Mouse (Mus musculus): ENCODE results near the gene Fbxw7.

The Fbxw7 gene

DNA sequence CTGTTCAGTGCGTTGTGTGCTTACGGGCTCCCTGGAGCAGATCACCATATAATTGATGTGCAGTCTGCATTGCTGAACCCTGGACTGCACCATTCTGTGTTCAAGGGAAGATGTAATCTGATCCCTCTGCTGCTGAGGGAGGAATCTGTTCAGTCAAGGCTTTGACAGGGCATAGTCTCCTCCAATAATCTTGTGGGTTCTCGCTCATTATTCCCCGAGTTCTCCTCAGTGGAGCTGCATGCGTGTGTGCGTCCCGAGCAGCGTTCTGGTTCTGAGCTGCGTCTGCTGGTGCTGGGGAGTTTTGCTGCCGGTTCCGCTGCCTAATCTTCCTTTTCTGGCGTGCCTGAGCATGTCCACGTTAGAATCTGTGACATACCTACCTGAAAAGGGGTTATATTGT lies 137.1 kb downstream of the Fbxw7 start:
- peak; percentile 49 for DNase-seq (ENCODE audit: low spot score)

GRCm38 (mm10) chr3:84952585-84953187 lies 137.6 kb downstream of the Fbxw7 start:
- no peak for DNase-seq (ENCODE audit: low spot score)

DNA sequence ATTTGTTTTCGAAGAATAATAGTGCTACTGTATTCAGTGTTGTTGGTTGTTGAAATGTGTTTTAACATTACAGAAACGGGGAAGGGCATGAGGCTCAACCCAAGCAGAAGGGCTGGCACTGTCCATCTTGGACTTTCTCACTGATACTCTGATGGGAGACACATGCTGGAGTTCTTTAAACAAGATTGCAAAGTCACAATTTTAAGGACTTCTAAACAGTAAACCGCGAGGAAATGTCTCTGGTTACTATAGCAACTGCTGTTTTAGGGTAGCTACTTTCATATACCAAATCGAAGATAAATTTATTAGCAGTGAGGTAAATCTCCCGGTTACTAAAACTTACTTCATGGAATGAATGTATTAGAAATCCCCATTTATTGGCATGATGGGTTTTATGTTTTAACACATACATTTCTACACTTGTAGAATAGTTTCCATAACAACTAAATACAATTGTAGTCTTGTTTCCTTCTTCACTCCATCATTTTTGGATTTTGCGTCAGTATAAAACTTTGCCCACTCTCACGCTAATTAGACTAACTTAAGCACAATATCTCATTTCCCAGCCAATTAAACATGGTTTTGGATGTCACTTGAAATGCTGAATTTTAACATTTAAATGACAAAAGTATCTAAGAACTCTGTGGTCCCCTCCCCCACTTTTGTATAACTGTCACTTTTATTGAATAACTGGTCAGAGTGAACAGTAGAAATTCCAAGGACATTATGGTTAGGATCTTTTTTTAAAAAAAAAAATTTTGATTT lies 140.1 kb downstream of the Fbxw7 start:
- no peak for DNase-seq (ENCODE audit: low spot score)

DNA sequence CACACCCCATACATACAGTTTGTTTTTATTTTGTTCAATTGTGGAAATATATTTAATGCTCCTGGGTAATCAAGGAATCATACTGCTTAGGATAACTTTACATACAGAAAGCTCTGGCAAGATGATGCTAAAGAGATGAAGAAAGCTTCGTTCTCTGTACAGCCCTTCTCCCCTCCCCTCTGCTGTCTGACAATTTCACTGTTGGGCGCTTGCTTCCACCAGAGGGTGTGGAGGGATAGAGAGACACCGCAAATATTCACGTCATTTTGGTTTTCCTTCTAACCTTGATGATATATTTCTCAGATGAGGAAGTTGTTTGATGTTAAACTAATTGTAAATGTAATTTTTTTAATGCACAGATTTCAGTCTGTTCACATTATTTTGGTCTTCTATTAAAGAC lies 140.8 kb downstream of the Fbxw7 start:
- DNase-seq (ENCODE audit: low spot score): no peak

GRCm38 (mm10) chr3:84965156-84965555 lies 150.1 kb downstream of the Fbxw7 start:
- no peak for DNase-seq (ENCODE audit: low spot score)

GRCm38 (mm10) chr3:84967364-84967763 lies 152.3 kb downstream of the Fbxw7 start:
- no peak for DNase-seq (ENCODE audit: low spot score)

DNA sequence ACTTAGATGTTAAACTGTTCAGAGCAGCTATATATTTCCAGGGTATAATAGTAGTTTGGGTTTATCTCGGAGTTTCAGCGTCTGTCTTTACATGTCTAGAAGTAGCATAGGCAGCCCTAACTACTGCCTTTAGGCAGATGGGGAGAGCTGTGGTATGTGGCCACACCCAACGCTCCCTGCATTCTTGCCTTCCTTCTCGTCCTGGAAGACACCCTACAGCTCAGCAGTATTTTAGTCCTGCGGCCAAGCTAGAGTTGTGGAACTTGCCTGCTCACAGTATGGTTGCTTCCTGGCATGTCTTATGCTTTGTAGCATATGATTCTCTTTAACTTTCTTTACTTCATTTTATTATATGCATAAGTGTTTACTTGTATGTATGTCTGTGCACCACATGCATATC lies 156.5 kb downstream of the Fbxw7 start:
- no peak for DNase-seq (ENCODE audit: low spot score)

GRCm38 (mm10) chr3:84972881-84973280 lies 157.8 kb downstream of the Fbxw7 start:
- DNase-seq (ENCODE audit: low spot score): no peak

- no peak for DNase-seq (ENCODE audit: low spot score)
Measured at GRCm38 (mm10) chr3:84974193-84974592, 159.1 kb downstream of the Fbxw7 start.

- no peak for DNase-seq (ENCODE audit: low spot score)
Measured at GRCm38 (mm10) chr3:84978676-84979075, 163.6 kb downstream of the Fbxw7 start.

DNA sequence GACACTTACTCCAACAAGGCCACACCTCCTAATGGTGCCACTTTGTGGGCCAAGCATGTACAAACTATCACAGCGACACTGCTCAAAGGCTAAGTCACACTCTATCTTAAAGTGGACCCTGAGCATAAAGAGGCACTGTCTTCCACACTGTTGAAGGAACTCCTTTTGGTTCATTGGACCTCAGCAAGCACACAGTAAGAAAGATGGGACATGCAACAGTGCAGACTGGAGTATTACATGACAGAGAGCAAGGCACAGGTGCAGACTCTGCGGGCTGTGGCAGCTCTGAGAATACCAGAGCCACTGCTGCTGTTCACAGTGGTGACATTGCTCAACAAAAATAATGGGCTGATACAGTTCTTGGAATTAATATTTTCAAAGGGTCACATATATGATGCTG lies 165.1 kb downstream of the Fbxw7 start:
- no peak for DNase-seq (ENCODE audit: low spot score)

- no peak for DNase-seq (ENCODE audit: low spot score)
Measured at GRCm38 (mm10) chr3:84982688-84983087, 167.6 kb downstream of the Fbxw7 start.

DNA sequence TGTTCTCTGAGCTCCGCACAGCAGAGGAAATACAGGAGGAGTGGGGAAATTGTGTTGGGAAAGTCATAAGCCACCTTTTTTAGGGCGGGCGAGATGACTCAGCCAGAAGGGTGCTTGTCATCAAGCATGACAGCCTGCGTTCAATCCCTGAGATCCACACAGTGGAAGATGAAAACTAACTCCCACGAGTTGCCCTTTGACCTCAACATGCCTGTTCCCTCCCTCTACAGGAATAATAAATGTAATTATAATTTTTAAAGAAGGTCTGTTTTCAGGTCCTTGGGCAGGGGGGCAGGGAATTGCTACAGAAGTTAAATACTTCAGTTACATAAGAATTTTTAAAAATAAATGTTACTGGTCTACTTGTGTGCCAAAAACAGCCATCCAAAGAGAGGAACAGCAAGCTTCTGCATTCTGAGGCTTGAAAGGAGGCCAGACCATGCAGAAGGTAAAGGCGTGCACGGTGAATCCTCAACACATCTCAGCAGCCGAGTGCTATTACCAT lies 170.1 kb downstream of the Fbxw7 start:
- no peak for DNase-seq (ENCODE audit: low spot score)

DNA sequence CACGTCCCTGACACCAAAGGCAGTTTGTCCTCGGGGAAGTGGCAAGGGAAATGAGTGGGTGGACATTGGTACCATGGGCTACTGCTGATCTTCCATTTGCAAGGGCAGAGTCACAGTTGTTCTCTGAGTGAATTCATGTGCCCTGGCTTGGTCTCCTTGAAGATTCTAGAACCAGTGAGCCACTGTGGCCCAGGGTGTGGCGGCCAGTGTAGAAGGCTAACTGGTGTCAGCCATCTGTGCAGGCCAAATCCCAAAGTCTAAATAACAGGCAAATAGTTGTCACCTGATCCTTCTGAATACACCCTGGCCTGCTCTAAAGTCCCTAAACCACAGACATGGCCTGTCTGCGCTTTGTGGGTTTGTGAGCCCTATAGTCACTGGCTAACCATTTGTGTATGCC lies 173.8 kb downstream of the Fbxw7 start:
- no peak for DNase-seq (ENCODE audit: low spot score)

DNA sequence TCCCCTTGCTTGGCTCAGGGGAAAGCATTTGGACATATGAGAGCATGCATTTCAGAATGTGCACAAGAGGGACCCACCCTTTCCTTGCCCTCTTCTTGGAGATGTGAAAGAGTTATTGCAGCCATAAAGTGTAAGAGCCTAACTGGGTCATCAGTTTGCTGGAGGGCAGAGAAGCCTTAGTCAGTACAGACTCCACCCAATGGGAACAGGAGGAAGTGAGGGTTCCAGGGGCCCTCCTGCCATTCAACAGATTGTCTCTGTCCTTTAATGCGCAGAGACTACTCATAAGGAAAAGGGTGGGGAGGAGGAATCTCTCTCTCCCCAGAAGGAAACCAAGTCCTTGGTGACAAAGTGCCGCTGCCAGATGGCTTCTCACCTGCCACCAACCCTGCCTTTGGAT lies 190.2 kb downstream of the Fbxw7 start:
- DNase-seq (ENCODE audit: low spot score): no peak

- DNase-seq (ENCODE audit: low spot score): no peak
Measured at GRCm38 (mm10) chr3:85012889-85013288, 197.8 kb downstream of the Fbxw7 start.

DNA sequence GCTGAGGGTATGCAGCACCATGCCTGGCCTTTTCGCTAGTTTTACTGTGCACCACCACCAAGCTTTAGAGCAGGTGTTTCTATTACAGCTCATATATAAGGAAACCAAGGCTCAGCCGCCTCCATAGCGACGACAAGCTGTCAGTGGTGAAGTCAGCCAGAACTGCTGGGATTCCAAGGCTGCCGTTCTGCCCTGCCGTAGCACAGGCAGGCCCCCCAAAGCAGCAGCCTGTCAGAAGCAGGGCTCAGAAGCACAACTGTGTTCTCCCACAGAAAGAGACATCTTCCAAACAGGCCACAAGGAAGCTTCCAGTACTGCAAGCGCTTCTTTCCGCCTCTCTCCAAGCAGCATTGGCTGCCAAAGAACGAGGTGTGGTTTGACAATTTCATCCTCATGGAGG lies 200.6 kb downstream of the Fbxw7 start:
- DNase-seq (ENCODE audit: low spot score): no peak

DNA sequence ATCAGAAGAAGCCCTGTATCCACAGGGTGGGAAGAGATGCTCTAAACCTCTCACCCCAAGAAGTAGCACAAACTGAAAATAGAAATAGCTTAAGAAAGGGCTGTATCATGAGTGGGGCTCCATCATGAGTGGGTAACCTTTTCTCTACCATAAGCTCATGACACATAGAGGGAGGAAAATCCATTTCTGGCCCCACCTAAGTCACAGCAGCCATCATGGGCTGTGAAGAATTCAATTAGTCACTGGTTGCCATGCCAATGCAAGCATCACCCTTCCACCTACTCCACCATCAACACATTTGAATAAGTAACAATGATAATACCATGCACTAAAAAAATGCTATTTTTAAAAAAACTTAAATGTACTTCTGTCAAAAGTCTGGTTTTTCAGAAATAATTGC lies 205.1 kb downstream of the Fbxw7 start:
- DNase-seq (ENCODE audit: low spot score): no peak

- no peak for DNase-seq (ENCODE audit: low spot score)
Measured at GRCm38 (mm10) chr3:85021816-85022215, 206.7 kb downstream of the Fbxw7 start.

DNA sequence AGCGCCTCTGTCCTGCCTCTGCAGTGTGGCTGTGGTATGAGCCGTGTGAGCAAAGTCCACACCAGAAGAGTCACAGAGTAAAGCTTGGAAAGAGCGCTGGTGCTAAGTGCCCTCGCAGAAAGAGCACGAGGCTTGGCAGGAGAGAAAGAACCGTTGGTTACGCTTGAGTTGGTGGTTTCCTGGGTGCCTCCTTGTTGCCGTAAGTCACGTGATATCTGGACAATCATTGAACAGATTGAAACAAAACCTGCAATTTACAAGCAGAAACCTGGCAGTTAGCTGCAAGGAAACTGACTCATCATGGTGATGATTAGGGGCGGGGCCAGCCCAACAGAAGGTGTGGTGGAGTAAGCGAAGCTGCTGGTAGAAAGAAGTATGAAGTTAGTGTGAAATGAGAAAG lies 207.7 kb downstream of the Fbxw7 start:
- DNase-seq (ENCODE audit: low spot score): no peak

GRCm38 (mm10) chr3:85024237-85024636 lies 209.2 kb downstream of the Fbxw7 start:
- DNase-seq (ENCODE audit: low spot score): no peak

GRCm38 (mm10) chr3:85024817-85025705 lies 210.0 kb downstream of the Fbxw7 start:
- no peak for DNase-seq (ENCODE audit: low spot score)
